In the genomic region with DNA sequence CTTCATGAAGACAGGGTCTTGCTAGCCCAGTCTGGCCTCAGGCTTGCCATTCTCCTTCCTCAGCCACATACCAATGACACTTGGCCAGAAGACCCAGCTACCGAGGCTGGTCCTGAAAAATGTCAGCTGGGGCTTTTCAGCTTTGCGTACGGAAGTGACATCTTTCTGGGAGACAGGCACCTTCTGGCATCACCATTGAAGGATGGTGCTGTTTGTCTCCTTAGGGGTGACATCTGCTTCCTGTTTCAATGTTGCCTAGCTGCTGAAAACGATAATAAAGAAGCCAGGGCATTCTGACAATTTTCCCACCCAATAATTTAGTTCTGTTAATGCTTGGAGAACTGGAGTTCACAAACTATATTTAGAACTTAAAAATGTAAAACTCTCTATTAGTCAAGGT, we compare ENCODE assay signal across 22 mouse cellular contexts. TPM values are rescaled to one million over a fixed set of nuclear protein-coding genes. Genes with fewer than 3 reads are reported as not detected.
DNase-seq lines count a peak whose midpoint lies in the region; ATAC-seq and TF ChIP-seq lines count a peak whose summit lies in the region.
"Had no signal": no experiment of that assay in that cellular context is flagged by ENCODE, and none has a peak within 500 bp of the region (broad histone marks: within the 10 kb centered on the region; RNA-seq: fewer than 3 reads in every experiment).

No protein-coding gene starts in this region.

- no peak overlapping the region for H3K9ac ChIP-seq in lung, embryonic 15.5 days
- H3K9ac ChIP-seq: forebrain, embryonic 13.5 days; heart, embryonic 13.5 days; hindbrain, embryonic 15.5 days had no signal

- H3K4me2 ChIP-seq in lung, embryonic 15.5 days, result no peak overlapping the region
- H3K4me2 ChIP-seq: forebrain, embryonic 13.5 days; heart, embryonic 13.5 days; hindbrain, embryonic 15.5 days had no signal

- peak overlapping the region; percentile 42; the same call in 1 of the 2 replicates for H3K27ac ChIP-seq in cerebellum, adult 2 months (ENCODE audit: insufficient read depth, low read length)
- no peak overlapping the region for H3K27ac ChIP-seq in lung, embryonic 15.5 days
- H3K27ac ChIP-seq: forebrain, embryonic 10.5 days; forebrain, embryonic 13.5 days; heart, adult 2 months; heart, embryonic 10.5 days; heart, embryonic 13.5 days; hindbrain, embryonic 15.5 days had no signal

- no peak overlapping the region for H3K4me3 ChIP-seq in cerebellum, adult 2 months (replicated peaks; ENCODE audit: insufficient read depth, low read depth, low read length)
- no peak overlapping the region for H3K4me3 ChIP-seq in lung, embryonic 15.5 days
- H3K4me3 ChIP-seq: forebrain, embryonic 10.5 days; forebrain, embryonic 13.5 days; heart, adult 2 months; heart, embryonic 10.5 days; heart, embryonic 13.5 days; hindbrain, embryonic 15.5 days had no signal

- H3K9me3 ChIP-seq in lung, embryonic 15.5 days, result no peaks in the 10 kb centered on the region
- H3K9me3 ChIP-seq: forebrain, embryonic 10.5 days; forebrain, embryonic 13.5 days; heart, embryonic 10.5 days; heart, embryonic 13.5 days; hindbrain, embryonic 15.5 days had no signal

- peak; percentile 29; the same call in 1 of the 2 replicates for ATAC-seq in lung, embryonic 15.5 days (ENCODE audit: borderline replicate concordance, extremely low read depth, low FRiP score, low TSS enrichment)
- ATAC-seq: CD4-positive, CD25-positive, alpha-beta regulatory T cell, adult 4 months; forebrain, embryonic 13.5 days; forebrain, embryonic 16.5 days; intestine, postnatal 0 days had no signal

- H3K27me3 ChIP-seq in cerebellum, adult 2 months (ENCODE audit: control insufficient read depth, insufficient read depth, low read length), result no peaks in the 10 kb centered on the region
- H3K27me3 ChIP-seq in lung, embryonic 15.5 days, result no peaks in the 10 kb centered on the region
- H3K27me3 ChIP-seq: forebrain, embryonic 13.5 days; hindbrain, embryonic 15.5 days had no signal

- TF ChIP-seq CTCF in cerebellum, adult 2 months (IDR thresholded peaks at IDR 0.05; ENCODE audit: borderline replicate concordance, insufficient read depth, low read depth, low read length), result no peak

- TF ChIP-seq POLR2A in cerebellum, adult 2 months (IDR thresholded peaks at IDR 0.05; ENCODE audit: borderline replicate concordance, insufficient read depth, low read length), result no peak

- WGBS in cerebellum, adult 2 months, result 18% methylated on average over 4 of the region's 4 CpGs
- WGBS in lung, embryonic 15.5 days, result 41% methylated on average over 4 of the region's 4 CpGs

- H3K36me3 ChIP-seq in lung, embryonic 15.5 days, result no peaks in the 10 kb centered on the region
- H3K36me3 ChIP-seq: forebrain, embryonic 10.5 days; heart, embryonic 10.5 days; heart, embryonic 13.5 days; hindbrain, embryonic 15.5 days had no signal

- DNase-seq in cerebellum, adult 2 months, result no peak
- DNase-seq in cerebellum, postnatal 10 days, result no peak
- DNase-seq in cerebellum, adult 9-11 months, result peak; percentile 24
- no peak for DNase-seq in cerebellum, adult 11-12 months
- no peak for DNase-seq in lung, postnatal 4 days
- DNase-seq in brain, adult 2 months (ENCODE audit: low read depth, low spot score), result peak; percentile 32
- DNase-seq: adrenal gland, adult 2 months; adrenal gland, postnatal 14 days; gastrocnemius, postnatal 10 days; gastrocnemius, postnatal 36 days; heart, adult 2 months; heart, postnatal 14 days; heart, postnatal 4 days had no signal

- peaks cover 64% of the 10 kb centered on the region for H3K4me1 ChIP-seq in cerebellum, adult 2 months (ENCODE audit: control insufficient read depth, insufficient read depth, low read length)
- H3K4me1 ChIP-seq in lung, embryonic 15.5 days, result no peaks in the 10 kb centered on the region
- H3K4me1 ChIP-seq: forebrain, embryonic 10.5 days; forebrain, embryonic 13.5 days; heart, embryonic 10.5 days; heart, embryonic 13.5 days had no signal

RNA-seq across cellular contexts. Expression of a gene that starts 12.0 kb away (rescaled TPM):
- polyA plus RNA-seq in cerebellum, adult 2 months (2012; rRNA removed), result 311 and 324 TPM in 2 replicates
- 5.9 and 7.1 TPM in 2 replicates for polyA plus RNA-seq in lung, embryonic 15.5 days (2015; fragmentation: Nextera tagmentation; extraction: Ambion mirVana)

Comparison
In these comparisons a context has a peak if more than half of its experiments do, and no peak if none do; other contexts are left out.
1. DNase-seq: peak in cerebellum, adult 9-11 months (single experiment) and brain, adult 2 months (single experiment); none in cerebellum, adult 2 months (0 of 2), cerebellum, postnatal 10 days (0 of 2), cerebellum, adult 11-12 months (single experiment) and lung, postnatal 4 days (0 of 2).
2. RNA of a gene that starts 12.0 kb away (polyA plus RNA-seq): 311 to 324 TPM in cerebellum, adult 2 months; 5.9 to 7.1 TPM in lung, embryonic 15.5 days; every median in the first group is over 10 times any median in the second.